Mouse (Mus musculus) cortical plate, adult 2 months (tissue): ENCODE measurements at regions not wholly inside any gene's neighbourhood (a gene's known extent, or its start where the extent isn't known, plus 50 kb on each side); places are given as distances from the start of the nearest gene placed in this dataset.

Source experiments
- CTCF ChIP-seq: fragments of 200-500 bp; IDR thresholded peaks from 2 replicates; pipeline ENCODE4 v1.5.1; 2011; ENCODE audit warnings: mild to moderate bottlenecking, control low read depth, low read length; ENCODE audit not compliant: insufficient read depth; ENCODE audit errors: extremely low read depth
- POLR2A ChIP-seq: fragments of 200-500 bp; IDR thresholded peaks from 2 replicates; pipeline ENCODE4 v1.6.1; 2011; ENCODE audit warnings: mild to moderate bottlenecking, low read length, control low read depth; ENCODE audit not compliant: insufficient read depth; ENCODE audit errors: extremely low read depth

DNA sequence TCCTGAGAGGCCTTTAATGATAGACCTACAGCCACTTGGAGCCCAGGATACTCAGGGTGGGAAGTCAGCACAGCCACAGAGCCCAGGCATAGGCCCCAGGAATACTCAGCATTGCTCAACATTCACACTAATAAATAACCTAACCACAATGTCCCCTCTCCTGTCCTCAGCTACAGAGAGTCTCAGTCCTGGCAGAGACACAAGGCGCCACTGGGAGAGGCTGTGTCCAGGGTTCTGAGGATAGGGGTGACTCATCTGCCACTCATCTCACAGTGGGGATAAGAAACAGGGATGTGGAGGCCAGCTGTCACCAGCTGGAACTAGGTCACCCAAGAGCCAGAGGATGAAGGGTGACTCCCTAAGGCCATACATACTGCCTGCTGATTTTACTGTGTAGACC lies 298.8 kb downstream of the Tns3 start:
- no peak for TF ChIP-seq CTCF
- TF ChIP-seq POLR2A = no peak
